Mouse (Mus musculus) embryonic fibroblast, embryonic 13.5 days (primary cell): ENCODE data around the gene Acta2.

Source experiments
- CTCF ChIP-seq: IDR thresholded peaks from 2 replicates; pipeline ENCODE4 v1.5.1; 2011; ENCODE audit warnings: mild to moderate bottlenecking, control low read depth, low read length, moderate library complexity, borderline replicate concordance; ENCODE audit not compliant: insufficient read depth
- POLR2A ChIP-seq: IDR thresholded peaks from 2 replicates; pipeline ENCODE4 v1.6.1; 2011; ENCODE audit warnings: low read depth, mild to moderate bottlenecking, control low read depth, low read length, moderate library complexity

DNA sequence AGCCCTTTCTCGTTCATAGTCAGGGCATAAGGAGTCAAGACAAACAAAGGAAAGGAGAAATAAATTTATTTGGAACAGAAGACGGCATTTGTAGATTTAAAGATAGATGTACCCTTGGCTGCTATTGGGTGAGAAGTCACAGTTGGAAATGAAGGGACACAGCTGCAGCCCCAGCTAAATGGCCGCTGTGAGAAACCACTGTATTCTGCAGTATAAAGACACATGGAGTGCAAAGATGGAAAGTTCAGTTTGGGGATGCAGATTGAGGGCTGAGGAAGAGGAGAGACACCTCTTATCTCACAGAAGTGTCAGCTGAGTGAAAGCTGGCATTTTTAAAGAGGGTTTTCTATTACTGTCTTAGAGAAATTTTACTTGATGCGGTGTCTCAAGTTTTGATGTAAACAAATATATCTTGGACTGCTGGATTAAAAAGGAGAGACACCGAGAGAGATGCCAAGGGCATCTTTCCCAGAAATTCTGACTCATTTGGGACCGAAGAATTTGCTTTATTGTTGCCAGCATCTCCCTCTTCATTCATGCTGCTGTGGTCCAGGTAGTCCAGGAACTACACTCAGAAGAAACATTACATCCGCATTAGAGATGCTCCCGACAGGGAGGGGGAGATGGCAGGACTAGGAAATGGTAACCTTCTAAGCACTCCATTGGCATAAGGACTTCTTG is 48.5 kb downstream of the Acta2 start:
- no peak for TF ChIP-seq CTCF
- no peak for TF ChIP-seq POLR2A
